Mouse (Mus musculus): ENCODE results near the gene Ifnar1.

- TF ChIP-seq CTCF (IDR thresholded peaks at IDR 0.05; ENCODE audit: low read depth, low read length) (no peak), POLR2A (IDR thresholded peaks at IDR 0.05; ENCODE audit: extremely low read depth, insufficient read depth, low read length) (no peak)
Observed at GRCm38 (mm10) chr16:91504701-91505100, 19.7 kb downstream of the Ifnar1 start.

Measured in liver, adult 2 months (tissue).